Comparison of ENCODE assay signal across 8 mouse cellular contexts in the genomic region with DNA sequence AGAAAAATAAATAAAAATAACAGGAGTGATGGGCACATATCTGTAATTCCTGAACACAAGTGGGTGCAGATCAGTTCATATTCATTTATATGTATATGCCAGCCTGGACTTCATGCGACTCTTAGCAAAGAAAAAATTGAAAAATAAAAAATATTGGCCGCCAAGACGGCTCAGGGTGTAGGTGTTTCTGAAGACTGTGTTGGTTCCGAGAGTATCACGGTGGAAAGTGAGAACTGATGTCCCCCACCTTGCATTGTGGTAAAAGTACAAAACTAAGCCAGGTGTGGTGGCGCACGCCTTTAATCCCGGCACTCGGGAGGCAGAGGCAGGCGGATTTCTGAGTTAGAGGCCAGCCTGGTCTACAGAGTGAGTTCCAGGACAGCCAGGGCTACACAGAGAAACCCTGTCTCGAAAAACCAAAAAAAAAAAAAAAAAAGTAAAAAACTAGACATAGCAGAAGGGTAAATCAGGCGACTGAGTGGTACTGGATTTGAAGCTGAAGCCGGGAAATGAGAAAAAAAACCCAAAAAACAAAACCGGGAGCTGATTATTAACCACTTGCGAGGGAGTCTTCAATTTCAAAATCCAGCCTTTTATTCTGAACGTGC. TPM values are rescaled to one million over a fixed set of nuclear protein-coding genes. Genes with fewer than 3 reads are reported as not detected.
DNase-seq lines count a peak whose midpoint lies in the region; ATAC-seq and TF ChIP-seq lines count a peak whose summit lies in the region.

No protein-coding gene starts in this region.

- peak overlapping the region; percentile 37; the same call in 1 of the 2 replicates for H3K4me2 ChIP-seq in heart, embryonic 14.5 days (ENCODE audit: low read length)
- H3K4me2 ChIP-seq in hindbrain, embryonic 15.5 days = peak overlapping the region; percentile 74
- H3K4me2 ChIP-seq in midbrain, embryonic 11.5 days = peak overlapping the region; percentile 24; the same call in 1 of the 2 replicates

- no peak for DNase-seq in heart, adult 11 months
- peak; percentile 82 for DNase-seq in midbrain, embryonic 11.5 days (ENCODE audit: low spot score, missing footprints)
- DNase-seq in adrenal gland, postnatal 25 days = no peak
- no peak for DNase-seq in MN1 (ENCODE audit: low spot score)
- DNase-seq in layer of hippocampus, postnatal 10 days (ENCODE audit: low spot score in 2 of 2) = no peak

- no peak for TF ChIP-seq POLR2A in cortical plate, adult 2 months (IDR thresholded peaks at IDR 0.05; ENCODE audit: extremely low read depth, insufficient read depth, low read length)

- no peak overlapping the region for H3K9ac ChIP-seq in heart, embryonic 14.5 days (ENCODE audit: low read length)
- no peak overlapping the region for H3K9ac ChIP-seq in hindbrain, embryonic 15.5 days
- H3K9ac ChIP-seq in midbrain, embryonic 11.5 days (ENCODE audit: low read length) = peak overlapping the region; percentile 82; the same call in 1 of the 2 replicates

- H3K9me3 ChIP-seq in heart, embryonic 14.5 days (ENCODE audit: control insufficient read depth, low read length) = no peaks in the 10 kb centered on the region
- no peaks in the 10 kb centered on the region for H3K9me3 ChIP-seq in hindbrain, embryonic 15.5 days
- H3K9me3 ChIP-seq in midbrain, embryonic 11.5 days (ENCODE audit: control insufficient read depth, low read length) = no peaks in the 10 kb centered on the region

- peak overlapping the region in 1 of 2 experiments; percentile 94; a peak in 2 of 4 replicates for H3K4me3 ChIP-seq in heart, embryonic 14.5 days (ENCODE audit: control insufficient read depth in 1 of 2, insufficient read depth in 1 of 2, low read depth in 1 of 2, low read length in 2 of 2)
- peak overlapping the region; percentile 89 for H3K4me3 ChIP-seq in cortical plate, adult 2 months (ENCODE audit: insufficient read depth, low read length)
- peak overlapping the region; percentile 63 for H3K4me3 ChIP-seq in hindbrain, embryonic 15.5 days
- H3K4me3 ChIP-seq in midbrain, embryonic 11.5 days (ENCODE audit: low read depth, low read length) = peak overlapping the region; percentile 79; the same call in 1 of the 2 replicates

- ATAC-seq in heart, embryonic 14.5 days (ENCODE audit: insufficient number of reproducible peaks, insufficient read depth, low FRiP score, low read depth) = no peak
- peak; percentile 49 for ATAC-seq in hindbrain, embryonic 15.5 days (ENCODE audit: low FRiP score, low read depth)
- ATAC-seq in midbrain, embryonic 11.5 days (ENCODE audit: low FRiP score) = peak; percentile 30; the same call in 1 of the 2 replicates

- WGBS in heart, embryonic 14.5 days = 52% methylated on average over 15 of the region's 16 CpGs
- WGBS in hindbrain, embryonic 15.5 days = 55% methylated on average over 16 of the region's 16 CpGs
- 56% methylated on average over 15 of the region's 16 CpGs for WGBS in midbrain, embryonic 11.5 days

- no peak overlapping the region for H3K27ac ChIP-seq in heart, embryonic 14.5 days (replicated peaks in 1 of 2; ENCODE audit: control insufficient read depth in 1 of 2, insufficient read depth in 1 of 2, low read depth in 2 of 2, low read length in 2 of 2)
- no peak overlapping the region for H3K27ac ChIP-seq in cortical plate, adult 2 months (ENCODE audit: insufficient read depth, low read length)
- peak overlapping the region; percentile 72 for H3K27ac ChIP-seq in hindbrain, embryonic 15.5 days (replicated peaks)
- no peak overlapping the region for H3K27ac ChIP-seq in midbrain, embryonic 11.5 days (ENCODE audit: low read depth, low read length)

- no peak for TF ChIP-seq CTCF in cortical plate, adult 2 months (IDR thresholded peaks at IDR 0.05; ENCODE audit: extremely low read depth, insufficient read depth, low read length)

- peaks cover 2 to 11% of the 10 kb centered on the region in 2 experiments; a peak in 3 of 4 replicates for H3K4me1 ChIP-seq in heart, embryonic 14.5 days (ENCODE audit: control insufficient read depth in 2 of 2, insufficient read depth in 2 of 2, low read length in 2 of 2)
- H3K4me1 ChIP-seq in cortical plate, adult 2 months (ENCODE audit: control insufficient read depth, insufficient read depth, low read length) = peaks cover 4% of the 10 kb centered on the region; the same call in 1 of the 2 replicates
- H3K4me1 ChIP-seq in hindbrain, embryonic 15.5 days (replicated peaks) = peaks cover 16% of the 10 kb centered on the region
- peaks cover 6% of the 10 kb centered on the region for H3K4me1 ChIP-seq in midbrain, embryonic 11.5 days (ENCODE audit: control insufficient read depth, insufficient read depth, low read length)

- no peaks in the 10 kb centered on the region for H3K27me3 ChIP-seq in heart, embryonic 14.5 days (ENCODE audit: control insufficient read depth, insufficient read depth, low read length)
- H3K27me3 ChIP-seq in hindbrain, embryonic 15.5 days = no peaks in the 10 kb centered on the region
- no peaks in the 10 kb centered on the region for H3K27me3 ChIP-seq in midbrain, embryonic 11.5 days (ENCODE audit: control insufficient read depth, insufficient read depth, low read length)

- H3K36me3 ChIP-seq in heart, embryonic 14.5 days (ENCODE audit: control insufficient read depth, insufficient read depth, low read length) = 0 out of 2 replicates have a peak, but pooled peaks cover 2% of the 10 kb centered on the region
- no peaks in the 10 kb centered on the region for H3K36me3 ChIP-seq in hindbrain, embryonic 15.5 days
- no peaks in the 10 kb centered on the region for H3K36me3 ChIP-seq in midbrain, embryonic 11.5 days (ENCODE audit: control insufficient read depth, insufficient read depth, low read length)

RNA-seq across cellular contexts. Expression of gene Arpc3, which starts 0.4 kb away (rescaled TPM):
- polyA plus RNA-seq in heart, embryonic 14.5 days (2014; fragmentation: Nextera tagmentation; extraction: Ambion mirVana) = 37.9 and 46.4 TPM in 2 replicates
- 294 and 320 TPM in 2 replicates for polyA plus RNA-seq in cortical plate, adult 2 months (2012; rRNA removed)
- polyA plus RNA-seq in hindbrain, embryonic 15.5 days (2015; fragmentation: Nextera tagmentation; extraction: Ambion mirVana) = 139 and 142 TPM in 2 replicates
- 61.7 and 65.3 TPM in 2 replicates for polyA plus RNA-seq in midbrain, embryonic 11.5 days (2014; fragmentation: Nextera tagmentation; extraction: Ambion mirVana)
- 218 and 290 TPM in 2 replicates for total RNA-seq in adrenal gland, postnatal 25 days (2021)
- total RNA-seq in layer of hippocampus, postnatal 10 days (2021) = 100 to 1,000 TPM; 287 to 319 TPM

RNA-seq across cellular contexts. Expression of gene Fam216a, which starts 19.1 kb away (rescaled TPM):
- polyA plus RNA-seq in heart, embryonic 14.5 days (2014; fragmentation: Nextera tagmentation; extraction: Ambion mirVana) = 55.0 and 64.5 TPM in 2 replicates
- polyA plus RNA-seq in cortical plate, adult 2 months (2012; rRNA removed) = 96.0 and 98.2 TPM in 2 replicates
- polyA plus RNA-seq in hindbrain, embryonic 15.5 days (2015; fragmentation: Nextera tagmentation; extraction: Ambion mirVana) = 146 and 153 TPM in 2 replicates
- 113 and 116 TPM in 2 replicates for polyA plus RNA-seq in midbrain, embryonic 11.5 days (2014; fragmentation: Nextera tagmentation; extraction: Ambion mirVana)
- 31.3 and 32.1 TPM in 2 replicates for total RNA-seq in adrenal gland, postnatal 25 days (2021)
- 10 to 100 TPM; 77.7 to 81.3 TPM for total RNA-seq in layer of hippocampus, postnatal 10 days (2021)

RNA-seq across cellular contexts. Expression of gene Gpn3, which starts 19.6 kb away (rescaled TPM):
- polyA plus RNA-seq in heart, embryonic 14.5 days (2014; fragmentation: Nextera tagmentation; extraction: Ambion mirVana) = 52.3 and 59.5 TPM in 2 replicates
- 28.4 and 30.4 TPM in 2 replicates for polyA plus RNA-seq in cortical plate, adult 2 months (2012; rRNA removed)
- polyA plus RNA-seq in hindbrain, embryonic 15.5 days (2015; fragmentation: Nextera tagmentation; extraction: Ambion mirVana) = 39.5 and 45.7 TPM in 2 replicates
- 61.2 and 64.9 TPM in 2 replicates for polyA plus RNA-seq in midbrain, embryonic 11.5 days (2014; fragmentation: Nextera tagmentation; extraction: Ambion mirVana)
- total RNA-seq in adrenal gland, postnatal 25 days (2021) = 38.2 and 42.6 TPM in 2 replicates
- total RNA-seq in layer of hippocampus, postnatal 10 days (2021) = 10 to 100 TPM; 26.7 to 29.1 TPM

RNA-seq across cellular contexts. Expression of gene Anapc7, which starts 30.2 kb away (rescaled TPM):
- polyA plus RNA-seq in heart, embryonic 14.5 days (2014; fragmentation: Nextera tagmentation; extraction: Ambion mirVana) = 19.8 and 22.3 TPM in 2 replicates
- polyA plus RNA-seq in cortical plate, adult 2 months (2012; rRNA removed) = 34.1 and 38.7 TPM in 2 replicates
- 46.0 and 47.7 TPM in 2 replicates for polyA plus RNA-seq in hindbrain, embryonic 15.5 days (2015; fragmentation: Nextera tagmentation; extraction: Ambion mirVana)
- 30.5 and 32.0 TPM in 2 replicates for polyA plus RNA-seq in midbrain, embryonic 11.5 days (2014; fragmentation: Nextera tagmentation; extraction: Ambion mirVana)
- total RNA-seq in adrenal gland, postnatal 25 days (2021) = 43.6 and 46.0 TPM in 2 replicates
- total RNA-seq in layer of hippocampus, postnatal 10 days (2021) = 10 to 100 TPM; 35.1 to 37.9 TPM

RNA-seq across cellular contexts. Expression of gene Vps29, which starts 37.1 kb away (rescaled TPM):
- polyA plus RNA-seq in heart, embryonic 14.5 days (2014; fragmentation: Nextera tagmentation; extraction: Ambion mirVana) = 220 and 249 TPM in 2 replicates
- polyA plus RNA-seq in cortical plate, adult 2 months (2012; rRNA removed) = 183 and 191 TPM in 2 replicates
- polyA plus RNA-seq in hindbrain, embryonic 15.5 days (2015; fragmentation: Nextera tagmentation; extraction: Ambion mirVana) = 302 and 317 TPM in 2 replicates
- polyA plus RNA-seq in midbrain, embryonic 11.5 days (2014; fragmentation: Nextera tagmentation; extraction: Ambion mirVana) = 211 and 215 TPM in 2 replicates
- total RNA-seq in adrenal gland, postnatal 25 days (2021) = 123 and 135 TPM in 2 replicates
- total RNA-seq in layer of hippocampus, postnatal 10 days (2021) = 100 to 1,000 TPM; 213 to 228 TPM

Comparison
In these comparisons a context has a peak if more than half of its experiments do, and no peak if none do; other contexts are left out.
1. H3K4me2 ChIP-seq: peak in every context shown above with its lines; median percentile 74 in hindbrain, embryonic 15.5 days; 37 in heart, embryonic 14.5 days; 24 in midbrain, embryonic 11.5 days.